Mouse (Mus musculus): ENCODE measurements at regions not wholly inside any gene's neighbourhood (a gene's known extent, or its start where the extent isn't known, plus 50 kb on each side); places are given as distances from the start of the nearest gene placed in this dataset.

GRCm38 (mm10) chrX:57656035-57656434 is 152.5 kb upstream of the Gpr101 start:
- Histone ChIP-seq H3K9ac (ENCODE audit: low read depth, low read length) (no peak overlapping the region), H3K4me1 (ENCODE audit: control insufficient read depth, insufficient read depth, low read length) (no peaks in the 10 kb centered on the region), H3K4me2 (ENCODE audit: low read length) (no peak overlapping the region), H3K4me3 (ENCODE audit: low read depth, low read length) (no peak overlapping the region), H3K9me3 (replicated peaks; ENCODE audit: control insufficient read depth, low read length, poor library complexity, severe bottlenecking) (no peaks in the 10 kb centered on the region), H3K36me3 (ENCODE audit: control insufficient read depth, insufficient read depth, low read length) (no peaks in the 10 kb centered on the region), H3K27me3 (ENCODE audit: control insufficient read depth, insufficient read depth, low read depth, low read length) (no peaks in the 10 kb centered on the region), H3K27ac (ENCODE audit: low read length) (no peak overlapping the region)
- WGBS = 51% methylated on average over 2 of the region's 2 CpGs
- no peak for ATAC-seq

GRCm38 (mm10) chrX:57655483-57655882 is 151.9 kb upstream of the Gpr101 start:
- Histone ChIP-seq H3K4me1 (ENCODE audit: control insufficient read depth, insufficient read depth, low read length) (no peaks in the 10 kb centered on the region), H3K36me3 (ENCODE audit: control insufficient read depth, insufficient read depth, low read length) (no peaks in the 10 kb centered on the region), H3K27me3 (ENCODE audit: control insufficient read depth, insufficient read depth, low read depth, low read length) (no peaks in the 10 kb centered on the region), H3K9me3 (replicated peaks; ENCODE audit: control insufficient read depth, low read length, poor library complexity, severe bottlenecking) (no peaks in the 10 kb centered on the region), H3K27ac (ENCODE audit: low read length) (no peak overlapping the region), H3K4me3 (ENCODE audit: low read depth, low read length) (no peak overlapping the region), H3K9ac (ENCODE audit: low read depth, low read length) (no peak overlapping the region), H3K4me2 (ENCODE audit: low read length) (no peak overlapping the region)
- no peak for ATAC-seq
- 56% methylated on average over 3 of the region's 3 CpGs for WGBS

Data from midbrain, embryonic 16.5 days (tissue).